Mouse (Mus musculus) hindbrain, embryonic 14.5 days (tissue): ENCODE measurements around the gene Sdk1. TPM values are rescaled to one million over a fixed set of nuclear protein-coding genes. Genes with fewer than 3 reads are reported as not detected.
A peak's percentile ranks its signal among the peaks of the same experiment; 100 is the strongest.

ENCODE experiments used
- ATAC-seq: fragments of 200-750 bp; cut with Nextera tagmentation; 2 replicates; pipeline ENCODE4 v1.8.0; 2017; ENCODE audit warnings: moderate number of reproducible peaks, mild to moderate bottlenecking, moderate TSS enrichment, moderate library complexity; ENCODE audit not compliant: low FRiP score
- DNase-seq: peaks from one replicate; pipeline ENCODE4 v3.0.0-alpha.2; 2015; ENCODE audit warnings: low spot score
- H3K27ac ChIP-seq: fragments of 300-500 bp; sonication (generic); 2 replicates; pipeline ENCODE4 v1.5.1; 2014; ENCODE audit warnings: mild to moderate bottlenecking, moderate library complexity
- H3K27me3 ChIP-seq: fragments of 300-500 bp; sonication (generic); 2 replicates; pipeline ENCODE4 v1.6.1; 2014; ENCODE audit warnings: mild to moderate bottlenecking, low read length, mixed read lengths; ENCODE audit not compliant: control insufficient read depth, insufficient read depth
- H3K36me3 ChIP-seq: fragments of 300-500 bp; sonication (generic); replicated peaks from 2 replicates; pipeline ENCODE4 v1.6.1; 2014; ENCODE audit not compliant: control insufficient read depth, insufficient read depth
- H3K4me1 ChIP-seq: fragments of 300-500 bp; sonication (generic); replicated peaks from 2 replicates; pipeline ENCODE4 v1.6.1; 2014; ENCODE audit warnings: antibody characterized with exemption, low read length, mixed read lengths; ENCODE audit not compliant: control insufficient read depth, insufficient read depth
- H3K4me2 ChIP-seq: fragments of 300-500 bp; sonication (generic); replicated peaks from 2 replicates; pipeline ENCODE4 v1.6.1; 2014; ENCODE audit warnings: mild to moderate bottlenecking, moderate library complexity
- H3K4me3 ChIP-seq: fragments of 300-500 bp; sonication (generic); replicated peaks from 2 replicates; pipeline ENCODE4 v1.5.1; 2014; ENCODE audit warnings: mild to moderate bottlenecking, low read length
- H3K9ac ChIP-seq: fragments of 300-500 bp; sonication (generic); 2 replicates; pipeline ENCODE4 v1.6.1; 2014
- H3K9me3 ChIP-seq: fragments of 300-500 bp; sonication (generic); 2 replicates; pipeline ENCODE4 v1.6.1; 2016; ENCODE audit warnings: low read length; ENCODE audit not compliant: control insufficient read depth
- WGBS: fragments of 180-500 bp; shearing (Covaris S2); extraction: QIAGEN DNeasy Blood & Tissue Kit; methylation state at CpG from one replicate; pipeline ENCODE4 v1.1.7; 2014; 5-methylcytosine and 5-hydroxymethylcytosine counted together
- polyA plus RNA-seq: library from polyadenylated mRNA; unstranded; fragments of >200 nt; fragmentation: Nextera tagmentation; extraction: Ambion mirVana; gene quantifications from 2 replicates; pipeline ENCODE4 v1.2.1, GENCODE M21; 2014

Gene Sdk1
- polyA plus RNA-seq, 1 experiment from 2014 or later = 2.5 TPM

- no peak for DNase-seq
- 68% methylated on average over 9 of the region's 9 CpGs for WGBS
- ATAC-seq = no peak
These were observed 697.7 kb downstream of the Sdk1 start for GRCm38 (mm10) chr5:141939000-141939399.

DNA sequence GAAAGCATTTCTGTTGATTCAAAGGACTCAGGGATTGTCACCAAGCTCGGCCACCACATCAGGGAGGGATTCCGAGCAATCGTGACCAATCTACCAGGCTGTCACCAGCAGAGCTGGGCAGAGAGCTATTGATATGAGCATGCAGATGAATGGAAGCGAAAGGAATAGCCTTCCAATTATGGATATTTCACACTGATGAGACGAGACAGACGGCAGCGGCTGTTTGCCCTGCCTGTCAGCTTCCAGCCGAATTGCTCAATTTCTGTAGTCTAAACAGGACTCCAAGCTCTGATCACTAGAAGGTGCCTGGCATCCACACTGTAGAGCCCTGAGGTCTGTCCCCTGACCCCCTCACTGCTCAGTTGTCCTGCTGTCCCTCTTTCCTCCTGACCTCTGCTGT is 699.3 kb downstream of the Sdk1 start:
- Histone ChIP-seq H3K9ac (no peak overlapping the region), H3K4me2 (no peak overlapping the region), H3K27me3 (no peaks in the 10 kb centered on the region), H3K36me3 (no peaks in the 10 kb centered on the region), H3K9me3 (no peaks in the 10 kb centered on the region), H3K4me1 (0 out of 2 replicates have a peak, but pooled peaks cover 4% of the 10 kb centered on the region), H3K27ac (no peak overlapping the region), H3K4me3 (no peak overlapping the region)
- DNase-seq = no peak
- WGBS = 70% methylated on average over 8 of the region's 8 CpGs
- ATAC-seq = no peak

More at GRCm38 (mm10) chr5:141939000-141939399, 697.7 kb downstream of the Sdk1 start:
- Histone ChIP-seq H3K27ac (no peak overlapping the region), H3K4me3 (no peak overlapping the region), H3K36me3 (no peaks in the 10 kb centered on the region), H3K9ac (no peak overlapping the region), H3K27me3 (no peaks in the 10 kb centered on the region), H3K4me1 (0 out of 2 replicates have a peak, but pooled peaks cover 4% of the 10 kb centered on the region), H3K9me3 (no peaks in the 10 kb centered on the region), H3K4me2 (no peak overlapping the region)

GRCm38 (mm10) chr5:141950791-141951190 is 709.5 kb downstream of the Sdk1 start:
- 0 out of 2 replicates have a peak, but pooled peaks cover 3% of the 10 kb centered on the region for H3K4me1 ChIP-seq
- no peak overlapping the region for H3K27ac ChIP-seq
- ATAC-seq = no peak
- H3K36me3 ChIP-seq = no peaks in the 10 kb centered on the region
- no peak overlapping the region for H3K4me2 ChIP-seq
- WGBS = 60% methylated on average over 11 of the region's 11 CpGs
- H3K27me3 ChIP-seq = no peaks in the 10 kb centered on the region
- no peak for DNase-seq
- no peaks in the 10 kb centered on the region for H3K9me3 ChIP-seq
- no peak overlapping the region for H3K9ac ChIP-seq
- no peak overlapping the region for H3K4me3 ChIP-seq

- H3K36me3 ChIP-seq = no peaks in the 10 kb centered on the region
- no peaks in the 10 kb centered on the region for H3K27me3 ChIP-seq
- 89% methylated on average over 2 of the region's 2 CpGs for WGBS
- no peak overlapping the region for H3K4me3 ChIP-seq
- DNase-seq (no peak), ATAC-seq (no peak)
- H3K27ac ChIP-seq = no peak overlapping the region
- H3K9ac ChIP-seq = no peak overlapping the region
- H3K4me2 ChIP-seq = no peak overlapping the region
- no peaks in the 10 kb centered on the region for H3K9me3 ChIP-seq
- no peaks in the 10 kb centered on the region for H3K4me1 ChIP-seq
These were observed 711.0 kb downstream of the Sdk1 start for GRCm38 (mm10) chr5:141952270-141952669.

DNA sequence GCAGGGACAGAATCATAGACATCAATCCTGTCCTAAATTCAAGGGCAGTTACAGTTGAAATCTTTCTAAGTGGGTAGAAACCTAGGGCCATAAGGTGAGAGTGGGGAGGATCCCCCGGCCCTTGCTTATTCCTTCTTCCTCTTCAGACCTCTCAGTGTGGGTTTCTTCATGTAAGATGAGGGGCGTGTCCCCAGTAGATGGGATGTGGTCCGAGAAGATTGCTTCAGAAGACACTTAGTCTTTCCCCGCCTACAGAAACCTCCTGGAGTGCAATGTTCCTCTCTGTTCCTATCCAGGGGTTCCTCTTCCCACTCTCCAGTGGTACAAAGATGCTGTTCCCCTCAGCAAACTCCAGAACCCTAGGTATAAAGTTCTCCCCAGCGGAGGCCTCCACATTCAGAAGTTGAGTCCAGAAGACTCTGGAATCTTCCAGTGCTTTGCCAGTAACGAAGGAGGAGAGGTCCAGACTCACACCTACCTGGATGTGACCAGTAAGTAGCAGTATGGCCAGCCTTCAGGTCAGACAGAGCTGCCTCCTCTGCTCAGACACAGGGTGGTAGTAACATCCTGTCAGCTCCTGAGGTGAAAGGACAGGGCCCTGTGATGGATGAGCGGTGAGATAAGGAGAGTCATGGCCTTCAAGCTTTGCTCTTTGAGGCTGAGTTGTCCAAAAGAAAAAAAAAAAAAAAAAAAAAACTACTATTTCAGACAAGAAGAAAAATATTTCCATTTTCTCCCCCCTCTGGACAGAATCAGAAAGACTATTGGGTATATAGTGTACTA is 711.6 kb downstream of the Sdk1 start:
- Histone ChIP-seq H3K27ac (no peak overlapping the region), H3K27me3 (no peaks in the 10 kb centered on the region), H3K4me2 (no peak overlapping the region), H3K36me3 (no peaks in the 10 kb centered on the region), H3K9me3 (no peaks in the 10 kb centered on the region), H3K4me1 (no peaks in the 10 kb centered on the region), H3K9ac (no peak overlapping the region), H3K4me3 (no peak overlapping the region)
- DNase-seq (no peak), ATAC-seq (no peak)
- 91% methylated on average over 7 of the region's 7 CpGs for WGBS

DNA sequence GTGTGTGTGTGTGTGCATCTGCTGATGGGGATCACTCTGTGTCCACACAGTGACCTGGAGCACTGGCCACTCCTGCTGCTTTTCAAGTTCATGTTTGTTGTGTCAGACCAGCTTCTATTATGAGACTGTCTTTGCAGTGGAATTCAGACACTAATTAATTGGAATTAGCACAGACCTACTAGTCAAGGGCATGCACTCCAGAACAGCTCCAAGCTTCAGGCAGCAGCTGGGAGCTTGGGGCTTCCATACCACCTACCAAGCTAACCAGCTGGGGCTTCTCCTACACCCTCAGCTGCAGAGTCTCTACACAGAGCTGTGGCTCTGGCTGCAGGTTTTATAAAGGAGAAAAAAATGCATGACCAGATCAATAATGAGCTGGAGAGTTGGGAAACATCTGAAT is 729.8 kb downstream of the Sdk1 start:
- no peaks in the 10 kb centered on the region for H3K36me3 ChIP-seq
- no peaks in the 10 kb centered on the region for H3K9me3 ChIP-seq
- no peaks in the 10 kb centered on the region; the same call in 1 of the 2 replicates for H3K4me1 ChIP-seq
- no peak for ATAC-seq
- no peak overlapping the region for H3K27ac ChIP-seq
- H3K9ac ChIP-seq = no peak overlapping the region
- no peaks in the 10 kb centered on the region for H3K27me3 ChIP-seq
- H3K4me2 ChIP-seq = no peak overlapping the region
- no peak overlapping the region for H3K4me3 ChIP-seq
- DNase-seq = no peak

DNA sequence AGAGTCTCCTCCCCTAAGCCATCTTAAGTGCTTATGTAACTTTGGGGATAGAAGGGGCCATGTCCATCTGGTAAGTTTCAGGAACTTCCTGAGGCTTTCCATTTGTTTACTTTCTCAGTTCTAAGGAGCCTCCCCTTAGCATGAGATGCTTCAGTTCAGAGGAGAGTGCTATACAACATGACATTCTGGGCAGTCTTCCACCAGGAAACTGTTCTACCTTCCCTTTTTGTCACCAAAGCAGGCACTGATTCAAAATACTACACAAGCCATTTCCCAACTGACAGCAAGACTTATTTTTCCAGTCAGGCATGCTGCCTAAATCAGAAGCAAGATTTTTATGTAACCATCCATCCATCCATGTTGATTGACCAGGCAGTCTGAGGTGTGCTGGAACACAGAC is 738.2 kb downstream of the Sdk1 start:
- Histone ChIP-seq H3K9me3 (no peaks in the 10 kb centered on the region), H3K9ac (no peak overlapping the region), H3K4me2 (no peak overlapping the region), H3K4me3 (no peak overlapping the region), H3K27me3 (no peaks in the 10 kb centered on the region), H3K4me1 (no peaks in the 10 kb centered on the region), H3K36me3 (no peaks in the 10 kb centered on the region), H3K27ac (no peak overlapping the region)
- DNase-seq (no peak), ATAC-seq (no peak)

DNA sequence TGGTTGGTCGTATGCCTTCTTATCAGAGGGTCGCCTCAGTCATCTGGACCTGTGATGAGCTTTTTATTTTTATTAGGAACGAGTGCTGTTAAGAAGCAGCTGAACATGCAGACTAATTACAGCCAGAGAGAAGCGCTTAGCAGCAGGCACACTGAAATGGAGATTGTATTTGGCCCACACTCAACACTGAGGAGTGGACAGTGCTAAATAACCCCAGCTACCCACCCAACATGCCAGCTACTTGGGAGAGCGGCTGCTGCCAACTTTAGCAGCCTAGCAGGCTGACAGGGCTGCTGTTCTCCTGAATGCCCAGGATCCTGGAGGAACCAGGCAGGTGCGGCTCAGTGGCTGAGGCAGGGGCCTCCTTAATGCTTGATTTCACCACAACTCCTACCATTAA is 739.5 kb downstream of the Sdk1 start:
- Histone ChIP-seq H3K4me3 (no peak overlapping the region), H3K36me3 (no peaks in the 10 kb centered on the region), H3K4me2 (no peak overlapping the region), H3K9ac (no peak overlapping the region), H3K4me1 (no peaks in the 10 kb centered on the region), H3K9me3 (no peaks in the 10 kb centered on the region), H3K27me3 (no peaks in the 10 kb centered on the region), H3K27ac (no peak overlapping the region)
- DNase-seq (no peak), ATAC-seq (no peak)
- 80% methylated on average over 6 of the region's 6 CpGs for WGBS

DNA sequence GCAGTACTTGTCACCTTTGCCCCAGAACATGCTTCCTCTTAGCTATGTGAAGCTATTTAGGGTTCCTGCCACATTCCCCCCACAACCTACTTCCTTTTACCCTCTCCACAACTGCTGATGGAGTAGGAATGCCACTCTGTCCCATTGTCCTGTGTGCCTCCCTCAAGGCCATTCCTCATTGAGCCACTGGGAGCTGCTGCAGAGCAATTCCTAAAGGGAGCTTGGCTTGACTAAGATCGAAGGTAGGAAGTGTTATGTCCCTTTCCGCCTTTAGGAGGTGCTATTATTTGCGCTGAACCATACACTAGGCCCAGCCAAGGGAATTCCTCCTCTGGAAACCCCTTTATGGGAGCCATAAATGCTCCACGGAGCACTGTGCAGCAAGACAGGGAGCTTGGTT is 743.0 kb downstream of the Sdk1 start:
- Histone ChIP-seq H3K9ac (no peak overlapping the region), H3K27me3 (no peaks in the 10 kb centered on the region), H3K9me3 (no peaks in the 10 kb centered on the region), H3K4me1 (no peaks in the 10 kb centered on the region), H3K36me3 (no peaks in the 10 kb centered on the region), H3K27ac (no peak overlapping the region), H3K4me3 (no peak overlapping the region), H3K4me2 (no peak overlapping the region)
- no peak for DNase-seq
- WGBS = 82% methylated on average over 4 of the region's 4 CpGs
- no peak for ATAC-seq

- H3K27ac ChIP-seq = no peak overlapping the region
- DNase-seq (peak; percentile 73), ATAC-seq (no peak)
- H3K9me3 ChIP-seq = no peaks in the 10 kb centered on the region
- H3K4me1 ChIP-seq = no peaks in the 10 kb centered on the region
- H3K27me3 ChIP-seq = no peaks in the 10 kb centered on the region
- WGBS = 11% methylated on average over 8 of the region's 8 CpGs
- no peak overlapping the region for H3K9ac ChIP-seq
- H3K4me3 ChIP-seq = no peak overlapping the region
- no peak overlapping the region for H3K4me2 ChIP-seq
- H3K36me3 ChIP-seq = no peaks in the 10 kb centered on the region
These were observed 743.7 kb downstream of the Sdk1 start for GRCm38 (mm10) chr5:141985003-141985402.
